Mouse (Mus musculus): ENCODE results near the gene Slc25a20. TPM values are rescaled to one million over a fixed set of nuclear protein-coding genes. Genes with fewer than 3 reads are reported as not detected.
A peak's percentile ranks its signal among the peaks of the same experiment; 100 is the strongest.

Slc25a20 gene
- polyA plus RNA-seq, 1 experiment from 2014 or later, result 38.6 TPM

DNA sequence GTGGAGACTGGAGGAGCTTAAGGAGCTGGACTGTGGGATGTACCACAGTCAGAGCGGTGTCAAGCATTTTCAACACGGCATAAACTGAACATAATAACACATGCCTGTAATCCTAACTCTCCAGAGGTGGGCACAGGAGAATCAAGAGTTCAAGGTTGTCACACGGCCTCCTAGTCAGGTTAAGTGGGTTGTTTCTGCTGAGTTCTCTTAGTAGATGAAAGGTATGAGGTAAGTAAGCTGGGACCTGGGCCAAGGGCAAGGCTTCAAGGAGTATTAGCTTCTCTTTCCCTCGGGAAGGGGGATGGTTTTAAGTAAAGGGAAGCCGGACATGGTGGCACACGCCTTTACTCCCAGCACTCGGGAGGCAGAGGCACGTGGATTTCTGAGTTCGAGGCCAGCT is 26.6 kb downstream of the Slc25a20 start:
- H3K27ac ChIP-seq (replicated peaks), result no peak overlapping the region
- peaks cover 1% of the 10 kb centered on the region; the same call in 1 of the 2 replicates for H3K36me3 ChIP-seq
- no peak for ATAC-seq (ENCODE audit: low FRiP score, low read depth)
- H3K9ac ChIP-seq (replicated peaks), result no peak overlapping the region
- H3K27me3 ChIP-seq, result peaks cover 17% of the 10 kb centered on the region
- H3K4me2 ChIP-seq (replicated peaks), result no peak overlapping the region
- 71% methylated on average over 9 of the region's 9 CpGs for WGBS
- H3K4me3 ChIP-seq, result no peak overlapping the region
- H3K4me1 ChIP-seq, result peaks cover 44% of the 10 kb centered on the region
- no peaks in the 10 kb centered on the region for H3K9me3 ChIP-seq

DNA sequence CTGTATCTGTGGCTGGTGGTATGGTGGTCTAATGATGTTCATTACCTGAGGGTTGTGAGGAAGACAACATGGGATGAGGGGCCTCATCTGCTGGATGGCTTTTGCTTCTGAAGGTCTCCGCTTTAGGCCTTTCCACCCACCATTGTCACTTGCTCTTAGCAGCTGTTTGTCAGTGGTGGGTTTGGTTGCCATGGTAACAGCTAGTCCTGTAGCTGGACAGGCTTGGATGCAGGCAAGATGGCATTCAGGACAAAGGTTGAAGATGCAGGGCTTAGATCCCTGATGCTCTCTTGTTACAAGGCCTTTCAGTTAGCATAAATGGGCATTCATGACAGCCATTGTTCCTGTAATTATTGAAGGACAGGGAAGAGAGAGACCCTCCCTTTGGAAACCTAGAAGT is 27.2 kb downstream of the Slc25a20 start, which contains the start of gene Prkar2a:
Prkar2a (plus strand) TSS at position 209 of the 400 bp plus-strand sequence.
- no peak for ATAC-seq (ENCODE audit: low FRiP score, low read depth)
- 13% methylated on average over 1 of the region's 1 CpGs for WGBS
- Histone ChIP-seq H3K4me3 (no peak within 1 kb of the TSS), H3K9me3 (no peaks in the 10 kb centered on the region), H3K36me3 (no peaks in the 10 kb centered on the region), H3K27ac (replicated peaks) (peak within 1 kb of the TSS; percentile 71), H3K4me2 (replicated peaks) (peak within 1 kb of the TSS; percentile 9; the same call in 1 of the 2 replicates), H3K4me1 (peaks cover 49% of the 10 kb centered on the region), H3K27me3 (peaks cover 17% of the 10 kb centered on the region), H3K9ac (replicated peaks) (no peak within 1 kb of the TSS)

DNA sequence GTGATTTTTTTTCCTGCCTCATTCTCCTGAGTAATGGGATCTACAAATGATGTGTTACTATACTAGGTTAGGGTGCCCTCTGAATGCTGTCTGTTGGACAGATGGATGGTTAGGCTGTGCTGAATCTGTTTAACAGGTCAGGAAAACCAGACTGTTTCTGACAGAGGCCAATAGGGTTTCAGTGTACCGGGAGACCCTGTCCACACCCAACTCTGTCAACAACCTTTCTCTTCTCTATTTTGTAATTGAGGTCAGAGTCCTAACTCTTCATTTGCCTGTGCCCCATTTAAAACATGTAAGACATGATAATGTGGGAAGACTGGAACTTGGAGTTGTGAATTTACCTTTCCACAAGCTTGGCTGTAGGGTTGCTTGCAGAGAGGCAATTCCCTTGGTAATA is 28.1 kb downstream of the Slc25a20 start:
- H3K9ac ChIP-seq (replicated peaks), result no peak overlapping the region
- peaks cover 57% of the 10 kb centered on the region for H3K4me1 ChIP-seq
- 83% methylated on average over 1 of the region's 1 CpGs for WGBS
- no peak overlapping the region for H3K4me2 ChIP-seq (replicated peaks)
- no peaks in the 10 kb centered on the region for H3K36me3 ChIP-seq
- peaks cover 17% of the 10 kb centered on the region for H3K27me3 ChIP-seq
- no peak for ATAC-seq (ENCODE audit: low FRiP score, low read depth)
- H3K27ac ChIP-seq (replicated peaks), result no peak overlapping the region
- no peaks in the 10 kb centered on the region for H3K9me3 ChIP-seq
- H3K4me3 ChIP-seq, result no peak overlapping the region

DNA sequence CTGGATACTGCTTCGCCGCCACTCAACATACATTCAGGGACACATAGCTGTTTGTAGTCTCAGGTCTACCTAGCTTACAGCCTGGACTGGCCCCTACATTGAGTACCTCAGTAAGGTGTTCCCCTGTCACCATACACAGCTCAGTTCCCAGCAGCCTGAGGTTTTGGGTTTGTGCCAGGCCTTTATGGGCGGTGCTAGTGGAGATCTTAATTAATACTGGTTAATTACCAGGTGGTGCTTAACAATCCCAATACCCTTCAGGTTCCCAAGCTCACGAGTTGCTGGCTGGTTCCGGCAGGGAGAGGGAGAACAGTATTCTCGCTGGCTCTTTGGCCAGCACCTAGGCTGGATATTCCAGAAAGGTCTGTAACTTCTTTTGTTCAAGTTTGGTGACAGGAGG is 29.0 kb downstream of the Slc25a20 start:
- no peaks in the 10 kb centered on the region for H3K36me3 ChIP-seq
- no peak overlapping the region for H3K9ac ChIP-seq (replicated peaks)
- no peaks in the 10 kb centered on the region for H3K9me3 ChIP-seq
- H3K27ac ChIP-seq (replicated peaks), result no peak overlapping the region
- H3K4me1 ChIP-seq, result peaks cover 58% of the 10 kb centered on the region
- no peak for ATAC-seq (ENCODE audit: low FRiP score, low read depth)
- H3K4me3 ChIP-seq, result no peak overlapping the region
- H3K27me3 ChIP-seq, result peaks cover 17% of the 10 kb centered on the region
- WGBS, result 88% methylated on average over 6 of the region's 6 CpGs
- no peak overlapping the region for H3K4me2 ChIP-seq (replicated peaks)

DNA sequence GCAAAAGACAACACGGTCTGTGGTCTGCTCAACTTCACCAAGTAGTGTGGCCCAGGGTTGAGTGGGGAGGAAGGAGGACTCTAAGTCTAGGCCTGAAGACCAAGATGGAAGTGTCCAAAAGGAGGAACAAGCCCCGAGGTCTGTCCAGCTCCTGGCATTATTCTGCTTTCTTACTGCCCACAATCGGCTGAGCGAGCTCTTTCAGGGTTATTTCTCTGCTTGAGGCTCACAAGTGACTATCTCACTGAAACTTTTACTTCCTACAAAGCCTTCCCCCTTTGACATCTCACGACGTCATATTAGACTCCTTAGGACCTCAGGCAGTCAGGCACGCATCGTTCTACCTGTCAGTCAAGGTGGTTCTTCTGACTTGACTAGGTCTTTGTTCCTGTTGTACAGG is 29.5 kb downstream of the Slc25a20 start:
- Histone ChIP-seq H3K9ac (replicated peaks) (peak overlapping the region; percentile 78; the same call in 1 of the 2 replicates), H3K27me3 (peaks cover 17% of the 10 kb centered on the region), H3K9me3 (no peaks in the 10 kb centered on the region), H3K36me3 (no peaks in the 10 kb centered on the region), H3K4me1 (peaks cover 54% of the 10 kb centered on the region), H3K27ac (replicated peaks) (peak overlapping the region; percentile 76), H3K4me3 (peak overlapping the region; percentile 81), H3K4me2 (replicated peaks) (peak overlapping the region; percentile 81)
- 73% methylated on average over 8 of the region's 8 CpGs for WGBS
- no peak for ATAC-seq (ENCODE audit: low FRiP score, low read depth)

DNA sequence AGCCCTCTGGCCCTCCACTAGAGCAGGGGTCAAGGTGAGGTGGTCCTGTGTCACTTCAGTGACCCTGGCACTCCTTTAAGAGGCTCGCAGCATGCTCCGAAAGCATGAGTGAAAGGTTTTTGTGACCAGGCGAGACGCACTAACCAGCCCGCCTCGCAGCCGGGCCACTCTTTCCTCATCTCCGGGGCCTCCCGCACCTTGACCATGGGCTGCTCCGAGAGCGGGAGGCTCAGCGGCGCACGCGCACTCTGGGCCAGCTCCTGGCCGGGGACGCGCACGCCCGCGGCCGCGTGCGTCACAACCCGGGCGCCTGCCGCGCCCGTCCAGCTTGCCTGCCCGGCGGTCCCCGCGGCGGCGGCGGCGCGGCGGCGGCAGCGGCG is 29.9 kb downstream of the Slc25a20 start:
- Histone ChIP-seq H3K9me3 (no peaks in the 10 kb centered on the region), H3K27me3 (peaks cover 17% of the 10 kb centered on the region), H3K4me1 (peaks cover 50% of the 10 kb centered on the region), H3K9ac (replicated peaks) (peak overlapping the region; percentile 78), H3K27ac (replicated peaks) (peak overlapping the region; percentile 76), H3K4me2 (replicated peaks) (peak overlapping the region; percentile 81), H3K36me3 (no peaks in the 10 kb centered on the region), H3K4me3 (peak overlapping the region; percentile 81)
- 1% methylated on average over 23 of the region's 42 CpGs for WGBS
- ATAC-seq (ENCODE audit: low FRiP score, low read depth), result peak; percentile 84

DNA sequence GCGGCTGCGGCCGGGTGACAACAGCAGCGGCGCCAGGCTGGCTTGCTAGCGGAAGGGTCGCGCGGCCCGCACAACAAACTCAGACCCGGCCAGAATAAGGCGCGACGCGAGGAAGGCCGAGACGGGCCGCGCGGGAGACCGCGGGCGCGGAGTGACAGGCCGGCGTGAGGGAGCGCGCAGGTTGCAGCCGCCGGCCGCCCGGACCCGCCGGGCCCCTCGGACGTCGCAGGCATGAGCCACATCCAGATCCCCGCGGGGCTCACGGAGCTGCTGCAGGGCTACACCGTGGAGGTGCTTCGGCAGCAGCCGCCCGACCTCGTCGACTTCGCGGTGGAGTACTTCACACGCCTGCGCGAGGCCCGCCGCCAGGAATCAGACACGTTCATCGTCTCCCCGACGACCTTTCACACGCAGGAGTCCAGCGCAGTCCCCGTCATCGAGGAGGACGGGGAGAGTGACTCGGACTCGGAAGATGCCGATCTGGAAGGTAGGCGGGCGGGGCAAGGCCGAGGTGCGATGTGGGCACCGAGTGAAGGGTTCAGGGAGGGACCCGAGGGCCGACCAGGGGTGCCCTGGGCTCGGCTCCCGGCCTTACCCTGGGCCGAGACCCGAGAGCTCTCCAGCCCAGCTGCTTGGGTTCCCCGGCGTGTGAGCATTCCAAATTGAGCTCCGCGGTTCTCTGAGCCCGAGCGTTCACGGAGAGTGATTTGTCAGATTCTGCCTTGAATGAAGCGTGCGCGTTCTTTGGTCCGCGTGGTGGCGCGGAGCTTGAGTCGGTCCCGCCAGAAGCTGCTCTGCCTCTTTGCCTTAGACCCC is 30.5 kb downstream of the Slc25a20 start:
- ATAC-seq (ENCODE audit: low FRiP score, low read depth), result peak; percentile 62
- peak overlapping the region; percentile 76 for H3K27ac ChIP-seq (replicated peaks)
- H3K4me2 ChIP-seq (replicated peaks), result peak overlapping the region; percentile 81
- H3K36me3 ChIP-seq, result no peaks in the 10 kb centered on the region
- WGBS, result under 1% methylated on average over 92 of the region's 92 CpGs
- H3K4me3 ChIP-seq, result peak overlapping the region; percentile 81
- H3K27me3 ChIP-seq, result peaks cover 17% of the 10 kb centered on the region
- H3K9me3 ChIP-seq, result no peaks in the 10 kb centered on the region
- peaks cover 45% of the 10 kb centered on the region for H3K4me1 ChIP-seq
- H3K9ac ChIP-seq (replicated peaks), result peak overlapping the region; percentile 78

DNA sequence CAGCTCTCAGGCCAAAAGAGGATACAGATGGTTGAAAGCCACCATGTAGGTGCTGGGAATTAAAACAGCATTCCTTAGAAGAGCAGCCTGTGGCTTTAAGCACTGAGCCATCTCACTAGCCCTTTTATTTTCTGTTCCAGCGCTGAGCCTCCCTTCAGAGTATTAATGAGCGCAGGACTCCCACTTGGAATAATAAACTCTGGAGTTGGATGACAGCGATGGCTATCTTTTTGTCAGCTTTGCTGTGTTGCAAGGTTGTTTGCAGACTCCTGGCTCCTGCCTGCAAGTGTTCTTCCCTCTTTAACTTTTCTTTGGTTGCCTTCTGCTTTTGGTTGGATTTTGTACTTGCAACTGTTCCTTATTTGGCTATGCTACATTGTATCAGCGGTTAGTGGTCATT is 32.1 kb downstream of the Slc25a20 start:
- no peak for ATAC-seq (ENCODE audit: low FRiP score, low read depth)
- Histone ChIP-seq H3K36me3 (no peaks in the 10 kb centered on the region), H3K9me3 (no peaks in the 10 kb centered on the region), H3K4me2 (replicated peaks) (peak overlapping the region; percentile 81), H3K27ac (replicated peaks) (no peak overlapping the region), H3K4me3 (0 out of 2 replicates have a peak overlapping the region, but pooled peaks have one; percentile 10), H3K27me3 (peaks cover 17% of the 10 kb centered on the region), H3K4me1 (peaks cover 37% of the 10 kb centered on the region), H3K9ac (replicated peaks) (no peak overlapping the region)
- 72% methylated on average over 4 of the region's 4 CpGs for WGBS

DNA sequence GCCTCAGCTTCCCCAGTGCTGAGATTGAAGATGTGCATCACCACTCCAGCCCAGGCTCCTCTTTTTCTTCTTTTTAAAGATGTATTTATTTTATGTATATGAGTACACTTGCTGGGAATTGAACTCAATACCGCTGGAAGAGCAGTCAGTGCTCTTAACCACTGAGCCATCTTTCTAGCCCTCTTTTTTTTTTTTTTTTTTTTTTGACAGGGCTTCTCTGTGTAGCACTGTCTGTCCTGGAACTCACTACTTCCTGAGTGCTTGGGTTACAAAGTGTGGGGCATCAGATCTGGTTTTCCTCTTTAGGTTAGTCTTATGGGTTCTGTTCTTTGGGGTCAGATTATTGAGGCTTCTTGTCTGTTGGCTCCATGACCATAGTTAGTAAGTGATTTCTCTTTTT is 32.6 kb downstream of the Slc25a20 start:
- H3K27me3 ChIP-seq, result peaks cover 17% of the 10 kb centered on the region
- H3K9ac ChIP-seq (replicated peaks), result no peak overlapping the region
- peaks cover 31% of the 10 kb centered on the region for H3K4me1 ChIP-seq
- no peaks in the 10 kb centered on the region for H3K9me3 ChIP-seq
- no peak overlapping the region for H3K4me3 ChIP-seq
- peak overlapping the region; percentile 81 for H3K4me2 ChIP-seq (replicated peaks)
- H3K27ac ChIP-seq (replicated peaks), result no peak overlapping the region
- 89% methylated on average over 1 of the region's 1 CpGs for WGBS
- H3K36me3 ChIP-seq, result no peaks in the 10 kb centered on the region
- no peak for ATAC-seq (ENCODE audit: low FRiP score, low read depth)

DNA sequence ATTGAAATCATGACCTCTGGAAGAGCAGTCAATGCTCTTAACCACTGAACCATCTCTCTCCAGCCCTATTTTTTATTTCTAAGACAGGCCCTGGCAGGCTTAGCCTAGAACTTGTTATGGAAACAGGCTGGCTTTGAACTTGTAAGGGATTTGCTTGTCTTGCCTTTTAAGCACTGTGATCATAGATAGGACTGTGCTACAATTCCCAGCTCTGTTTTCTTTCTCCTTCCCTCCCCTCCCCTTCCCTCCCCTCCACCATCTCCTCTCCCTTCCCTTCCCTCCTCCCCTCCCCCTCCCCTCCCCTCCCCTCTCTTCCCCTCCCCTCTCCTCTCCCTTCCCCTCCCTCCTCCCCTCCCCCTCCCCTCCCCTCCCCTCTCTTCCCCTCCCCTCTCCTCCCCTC is 40.6 kb downstream of the Slc25a20 start:
- Histone ChIP-seq H3K36me3 (no peaks in the 10 kb centered on the region), H3K9me3 (no peaks in the 10 kb centered on the region), H3K9ac (replicated peaks) (no peak overlapping the region), H3K4me1 (peaks cover 11% of the 10 kb centered on the region), H3K27ac (replicated peaks) (no peak overlapping the region), H3K4me2 (replicated peaks) (no peak overlapping the region), H3K27me3 (no peaks in the 10 kb centered on the region), H3K4me3 (no peak overlapping the region)
- ATAC-seq (ENCODE audit: low FRiP score, low read depth), result no peak

DNA sequence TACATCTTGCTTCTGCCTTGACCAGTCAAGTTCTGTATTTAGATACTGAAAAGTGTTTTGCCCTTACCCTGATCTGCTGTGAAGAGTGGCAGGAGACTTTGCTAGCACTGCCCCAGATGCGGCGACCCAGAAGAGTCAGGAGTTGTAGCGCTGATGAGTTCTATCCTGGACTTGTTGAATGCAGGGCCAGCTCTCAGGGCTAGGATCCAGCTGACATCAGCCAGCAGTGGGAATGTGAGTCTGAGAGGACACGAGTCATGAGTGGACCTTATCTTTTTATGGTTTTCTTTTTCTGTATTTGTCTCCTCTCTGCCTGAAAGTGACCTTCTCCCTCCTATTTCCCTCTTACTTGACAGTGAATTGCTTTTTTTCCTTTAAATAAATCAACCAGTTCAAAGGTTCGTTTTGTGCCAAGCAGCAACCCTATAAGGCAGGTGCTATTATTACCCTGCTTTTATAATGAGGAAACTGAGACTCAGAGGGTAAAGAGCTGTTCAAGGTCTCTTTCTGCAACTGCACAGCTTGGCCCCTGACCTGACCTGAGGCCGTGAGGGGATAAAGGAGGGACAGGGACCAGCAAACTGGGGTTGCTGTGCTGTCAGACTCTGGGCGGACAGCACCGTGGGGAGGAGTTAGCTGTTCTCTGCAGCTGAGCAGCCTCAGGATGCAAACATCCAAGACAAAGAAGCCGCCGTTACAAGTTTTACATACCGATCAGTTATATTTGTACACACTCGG is 41.7 kb downstream of the Slc25a20 start:
- peaks cover 11% of the 10 kb centered on the region for H3K4me1 ChIP-seq
- no peak overlapping the region for H3K4me3 ChIP-seq
- H3K9me3 ChIP-seq, result no peaks in the 10 kb centered on the region
- no peak for ATAC-seq (ENCODE audit: low FRiP score, low read depth)
- H3K27ac ChIP-seq (replicated peaks), result 0 out of 2 replicates have a peak overlapping the region, but pooled peaks have one; percentile 22
- 37% methylated on average over 12 of the region's 12 CpGs for WGBS
- H3K27me3 ChIP-seq, result no peaks in the 10 kb centered on the region
- H3K4me2 ChIP-seq (replicated peaks), result no peak overlapping the region
- H3K36me3 ChIP-seq, result no peaks in the 10 kb centered on the region
- H3K9ac ChIP-seq (replicated peaks), result no peak overlapping the region

DNA sequence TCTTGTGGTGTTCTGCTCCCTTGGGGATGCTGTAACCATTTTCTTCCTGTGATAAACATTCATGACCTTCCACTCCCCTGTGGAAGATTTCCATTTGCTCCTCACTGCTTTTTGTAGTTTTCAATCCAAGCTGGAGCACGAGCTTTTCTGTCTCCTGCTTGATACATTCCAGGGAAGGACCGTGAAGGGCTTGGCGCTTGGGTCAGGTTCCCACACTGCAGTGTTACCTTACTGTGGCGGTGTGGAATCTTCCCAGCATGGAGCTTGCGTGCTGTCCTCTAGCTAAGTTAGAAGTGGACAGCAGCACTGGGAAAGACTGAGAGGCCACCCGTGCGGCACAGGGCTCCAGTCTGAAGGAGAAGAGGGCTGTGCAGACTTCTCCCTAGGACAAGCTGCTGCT is 42.7 kb downstream of the Slc25a20 start:
- 74% methylated on average over 7 of the region's 7 CpGs for WGBS
- no peak for ATAC-seq (ENCODE audit: low FRiP score, low read depth)
- H3K4me2 ChIP-seq (replicated peaks), result no peak overlapping the region
- H3K9ac ChIP-seq (replicated peaks), result no peak overlapping the region
- no peak overlapping the region for H3K27ac ChIP-seq (replicated peaks)
- H3K36me3 ChIP-seq, result no peaks in the 10 kb centered on the region
- peaks cover 11% of the 10 kb centered on the region for H3K4me1 ChIP-seq
- H3K4me3 ChIP-seq, result no peak overlapping the region
- no peaks in the 10 kb centered on the region for H3K27me3 ChIP-seq
- no peaks in the 10 kb centered on the region for H3K9me3 ChIP-seq
